Mouse (Mus musculus) ES-Bruce4 (cell line): ENCODE measurements at regions not wholly inside any gene's neighbourhood (a gene's known extent, or its start where the extent isn't known, plus 50 kb on each side); places are given as distances from the start of the nearest gene placed in this dataset.

ENCODE experiments used
- CTCF ChIP-seq: IDR thresholded peaks from one replicate; pipeline ENCODE4 v1.8.1; 2011; ENCODE audit warnings: low read depth, low read length
- EP300 ChIP-seq: IDR thresholded peaks from 2 replicates; pipeline ENCODE4 v1.6.1; 2011; ENCODE audit warnings: low read depth, low read length; ENCODE audit not compliant: insufficient read depth
- POLR2A ChIP-seq: IDR thresholded peaks from one replicate; pipeline ENCODE4 v1.8.1; 2011; ENCODE audit warnings: low read length; ENCODE audit not compliant: insufficient read depth

- TF ChIP-seq CTCF = no peak
- no peak for TF ChIP-seq POLR2A
- no peak for TF ChIP-seq EP300
Measured at GRCm38 (mm10) chr6:84498076-84498475, 95.6 kb downstream of the Cyp26b1 start.
